Mouse (Mus musculus): ENCODE results near the gene Eno4. TPM values are rescaled to one million over a fixed set of nuclear protein-coding genes. Genes with fewer than 3 reads are reported as not detected.
"Not testable (repeated sequence)": the region's sequence is repeated elsewhere in the genome, so short reads cannot be mapped to it uniquely, and the experiment has no call there.

Eno4 gene
- polyA plus RNA-seq (2012; ENCODE audit: insufficient read depth, low replicate concordance), result not detected in 2 replicates

- Histone ChIP-seq H3K27me3 (replicated peaks) (peaks cover 34% of the 10 kb centered on the region), H3K4me1 (peaks cover 16% of the 10 kb centered on the region), H3K36me3 (replicated peaks; ENCODE audit: low read length) (no peaks in the 10 kb centered on the region), H3K4me3 (replicated peaks) (peak within 1 kb of the TSS; percentile 95), H3K9me3 (no peaks in the 10 kb centered on the region)
- TF ChIP-seq GATA1 (IDR thresholded peaks at IDR 0.05; ENCODE audit: borderline replicate concordance, low read length), result no peak
- TF ChIP-seq FLI1 (IDR thresholded peaks at IDR 0.05; ENCODE audit: low read length), result no peak
Measured at GRCm38 (mm10) chr19:58942841-58943828, at the start of gene Eno4, which contains the start of gene Hspa12a. Gene Eno4, plus strand, starts transcription at chr19:58943425. Gene Hspa12a, minus strand, starts transcription at chr19:58943654.

DNA sequence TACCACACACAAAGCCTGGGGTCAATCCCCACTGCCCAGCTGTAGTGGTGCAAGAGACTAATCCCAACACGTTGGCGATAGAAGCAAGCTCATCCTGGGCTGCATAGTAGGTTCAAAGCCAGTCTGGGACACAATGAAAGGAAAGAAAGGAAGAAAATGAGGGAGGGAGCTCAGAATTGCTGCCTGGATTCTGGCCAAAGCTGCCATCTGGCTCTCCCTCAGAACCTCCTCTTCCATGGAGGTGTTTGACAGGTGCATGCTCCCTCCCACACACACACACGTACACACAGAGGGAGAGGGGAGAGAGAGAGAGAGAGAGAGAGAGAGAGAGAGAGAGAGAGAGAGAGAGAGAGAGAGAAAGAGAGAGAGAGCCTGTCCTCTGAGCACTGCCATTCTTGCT is 47.0 kb upstream of the Eno4 start:
- Histone ChIP-seq H3K9me3 (peaks cover 46% of the 10 kb centered on the region), H3K4me3 (replicated peaks) (no peak overlapping the region), H3K4me1 (0 out of 2 replicates have a peak, but pooled peaks cover 3% of the 10 kb centered on the region), H3K36me3 (replicated peaks; ENCODE audit: low read length) (no peaks in the 10 kb centered on the region), H3K27me3 (replicated peaks) (peaks cover 1% of the 10 kb centered on the region)
- TF ChIP-seq FLI1 (IDR thresholded peaks at IDR 0.05; ENCODE audit: low read length), result no peak
- no peak for TF ChIP-seq GATA1 (IDR thresholded peaks at IDR 0.05; ENCODE audit: borderline replicate concordance, low read length)

DNA sequence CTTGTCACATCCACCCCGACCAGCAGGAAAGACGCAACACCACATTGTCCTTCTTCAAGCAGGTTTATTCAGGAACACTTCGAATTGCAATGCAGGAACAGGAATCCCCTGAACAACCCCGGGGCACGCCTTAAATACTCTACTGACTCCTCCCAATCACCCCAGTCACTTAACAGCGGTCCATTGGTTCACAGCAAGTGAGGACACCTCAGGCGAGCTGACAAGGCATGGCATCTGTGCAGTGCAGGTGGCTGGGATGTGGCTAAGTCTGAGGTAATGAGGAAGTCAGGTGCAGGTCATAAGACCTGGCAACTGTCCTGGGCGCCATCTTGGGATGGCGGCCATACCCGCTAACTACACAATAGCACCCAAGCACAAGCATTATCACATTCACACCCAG is 42.8 kb upstream of the Eno4 start:
- not testable (repeated sequence) for H3K36me3 ChIP-seq (replicated peaks; ENCODE audit: low read length); H3K4me1 ChIP-seq; H3K4me3 ChIP-seq (replicated peaks)
- Histone ChIP-seq H3K27me3 (replicated peaks) (peaks cover 14% of the 10 kb centered on the region), H3K9me3 (peaks cover 29% of the 10 kb centered on the region)

GRCm38 (mm10) chr19:58903079-58903898 is 39.9 kb upstream of the Eno4 start:
- H3K9me3 ChIP-seq, result peaks cover 5% of the 10 kb centered on the region
- peaks cover 5% of the 10 kb centered on the region; the same call in 1 of the 2 replicates for H3K4me1 ChIP-seq
- H3K27me3 ChIP-seq (replicated peaks), result peaks cover 24% of the 10 kb centered on the region
- no peaks in the 10 kb centered on the region for H3K36me3 ChIP-seq (replicated peaks; ENCODE audit: low read length)
- TF ChIP-seq FLI1 (IDR thresholded peaks at IDR 0.05; ENCODE audit: low read length), result no peak
- no peak for TF ChIP-seq GATA1 (IDR thresholded peaks at IDR 0.05; ENCODE audit: borderline replicate concordance, low read length)
- no peak overlapping the region for H3K4me3 ChIP-seq (replicated peaks)

DNA sequence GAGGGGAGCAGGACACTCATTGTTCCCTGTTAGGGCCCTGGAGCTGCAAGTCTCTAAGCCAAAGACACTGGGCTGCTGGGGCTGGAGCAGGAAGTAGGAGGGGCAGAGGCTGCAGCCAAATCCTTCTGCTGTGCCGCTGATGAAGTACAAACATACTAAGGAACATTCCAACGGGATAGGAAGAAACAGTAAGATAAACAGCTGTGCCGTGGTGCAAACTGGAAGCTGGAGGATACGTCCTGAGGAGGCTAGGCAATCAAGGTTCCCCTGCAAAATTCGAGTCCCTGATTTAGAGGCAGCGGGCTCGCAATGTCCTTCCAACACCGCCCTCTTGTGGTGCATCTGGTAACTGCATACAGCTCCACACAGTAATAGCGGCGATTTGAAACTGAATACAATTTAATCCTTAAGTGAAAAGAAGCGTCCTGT is 39.3 kb upstream of the Eno4 start:
- Histone ChIP-seq H3K36me3 (replicated peaks; ENCODE audit: low read length) (no peaks in the 10 kb centered on the region), H3K4me1 (peaks cover 5% of the 10 kb centered on the region; the same call in 1 of the 2 replicates), H3K9me3 (peaks cover 4% of the 10 kb centered on the region; the same call in 1 of the 2 replicates), H3K27me3 (replicated peaks) (peaks cover 24% of the 10 kb centered on the region), H3K4me3 (replicated peaks) (peak overlapping the region; percentile 56)
- no peak for TF ChIP-seq FLI1 (IDR thresholded peaks at IDR 0.05; ENCODE audit: low read length)
- TF ChIP-seq GATA1 (IDR thresholded peaks at IDR 0.05; ENCODE audit: borderline replicate concordance, low read length), result no peak

DNA sequence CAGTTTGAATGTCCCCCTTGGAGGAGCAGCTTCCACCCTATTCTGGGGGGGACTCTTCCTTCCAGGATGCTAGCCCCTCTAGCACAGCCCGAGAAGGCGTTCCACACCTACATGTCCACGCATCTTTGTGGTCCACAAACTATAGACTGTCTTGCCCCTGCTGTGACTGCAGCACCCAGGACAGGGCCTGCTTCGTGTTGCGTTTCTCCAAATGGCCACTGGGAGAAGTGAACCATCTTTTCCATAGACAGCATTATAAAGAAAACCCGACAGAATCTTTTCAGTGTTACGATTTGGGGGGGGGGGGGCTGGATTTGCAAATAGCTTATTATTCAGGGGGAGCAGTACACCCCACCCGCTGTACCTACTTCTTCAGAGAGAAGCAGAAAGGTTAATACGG is 36.5 kb upstream of the Eno4 start:
- no peaks in the 10 kb centered on the region for H3K36me3 ChIP-seq (replicated peaks; ENCODE audit: low read length)
- H3K4me1 ChIP-seq, result peaks cover 13% of the 10 kb centered on the region
- no peak for TF ChIP-seq GATA1 (IDR thresholded peaks at IDR 0.05; ENCODE audit: borderline replicate concordance, low read length)
- no peak for TF ChIP-seq FLI1 (IDR thresholded peaks at IDR 0.05; ENCODE audit: low read length)
- H3K27me3 ChIP-seq (replicated peaks), result peaks cover 25% of the 10 kb centered on the region
- no peaks in the 10 kb centered on the region for H3K9me3 ChIP-seq
- H3K4me3 ChIP-seq (replicated peaks), result no peak overlapping the region

- H3K27me3 ChIP-seq (replicated peaks), result peaks cover 30% of the 10 kb centered on the region
- peaks cover 13% of the 10 kb centered on the region for H3K4me1 ChIP-seq
Measured at GRCm38 (mm10) chr19:58908018-58908417, 35.2 kb upstream of the Eno4 start.

DNA sequence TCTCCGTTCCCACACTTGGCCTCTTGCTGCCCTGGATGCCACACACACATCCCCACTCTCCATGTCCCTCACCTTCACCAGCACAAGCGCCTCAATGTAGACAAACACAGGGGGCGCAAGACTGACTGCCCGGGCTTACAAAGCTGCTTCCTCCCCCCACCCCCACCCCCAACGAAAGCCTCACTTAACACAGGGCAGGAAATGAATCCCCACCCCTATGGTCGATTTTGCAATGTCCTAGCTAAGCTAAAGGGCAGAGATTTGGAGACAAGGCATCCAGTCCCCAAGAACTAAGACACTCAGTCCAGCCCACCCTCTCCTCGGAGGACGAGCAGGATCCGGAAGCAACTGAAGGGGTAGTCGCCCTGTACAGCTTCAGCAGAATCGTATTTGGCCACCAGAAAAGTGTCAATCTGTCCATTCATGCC is 32.3 kb upstream of the Eno4 start:
- H3K4me3 ChIP-seq (replicated peaks), result peak overlapping the region; percentile 69
- peaks cover 26% of the 10 kb centered on the region for H3K27me3 ChIP-seq (replicated peaks)
- peaks cover 7% of the 10 kb centered on the region for H3K4me1 ChIP-seq
- no peaks in the 10 kb centered on the region for H3K9me3 ChIP-seq
- H3K36me3 ChIP-seq (replicated peaks; ENCODE audit: low read length), result no peaks in the 10 kb centered on the region
- TF ChIP-seq FLI1 (IDR thresholded peaks at IDR 0.05; ENCODE audit: low read length), result no peak
- TF ChIP-seq GATA1 (IDR thresholded peaks at IDR 0.05; ENCODE audit: borderline replicate concordance, low read length), result no peak

More at GRCm38 (mm10) chr19:58908018-58908417, 35.2 kb upstream of the Eno4 start:
- no peaks in the 10 kb centered on the region for H3K36me3 ChIP-seq (replicated peaks; ENCODE audit: low read length)
- no peaks in the 10 kb centered on the region for H3K9me3 ChIP-seq
- H3K4me3 ChIP-seq (replicated peaks), result no peak overlapping the region
- TF ChIP-seq FLI1 (IDR thresholded peaks at IDR 0.05; ENCODE audit: low read length), result no peak

GRCm38 (mm10) chr19:58911386-58911785 is 31.8 kb upstream of the Eno4 start:
- peaks cover 22% of the 10 kb centered on the region for H3K27me3 ChIP-seq (replicated peaks)

More at GRCm38 (mm10) chr19:58911386-58911785, 31.8 kb upstream of the Eno4 start:
- Histone ChIP-seq H3K9me3 (no peaks in the 10 kb centered on the region), H3K4me1 (peaks cover 7% of the 10 kb centered on the region), H3K36me3 (replicated peaks; ENCODE audit: low read length) (no peaks in the 10 kb centered on the region), H3K4me3 (replicated peaks) (peak overlapping the region; percentile 69)
- TF ChIP-seq GATA1 (IDR thresholded peaks at IDR 0.05; ENCODE audit: borderline replicate concordance, low read length) (no peak), FLI1 (IDR thresholded peaks at IDR 0.05; ENCODE audit: low read length) (no peak)
